Mouse (Mus musculus) MEL (cell line): ENCODE data around the gene Tjp1. TPM values are rescaled to one million over a fixed set of nuclear protein-coding genes. Genes with fewer than 3 reads are reported as not detected.

Experiments
- DNase-seq: peaks from one replicate; pipeline ENCODE4 v3.0.0; 2011; ENCODE audit warnings: low read depth, low spot score
- H3K27ac ChIP-seq: 2 replicates; pipeline ENCODE4 v1.5.1; 2012; ENCODE audit warnings: low read depth, mild to moderate bottlenecking, control low read depth, low read length, moderate library complexity; ENCODE audit not compliant: control insufficient read depth
- H3K27me3 ChIP-seq, 2 experiments: fragments of 150-350 bp in 1 of 2; sonication (generic) in 1 of 2; 2 replicates each; pipeline ENCODE4 v1.6.1; 2012; ENCODE audit warnings: low read length in 2 of 2, mild to moderate bottlenecking in 2 of 2, improper control_type of control experiment in 1 of 2, moderate library complexity in 1 of 2; ENCODE audit not compliant: insufficient read depth in 2 of 2, control insufficient read depth in 1 of 2
- H3K36me3 ChIP-seq, 2 experiments: 2 replicates each; pipeline ENCODE4 v1.6.1; 2012 to 2014; ENCODE audit warnings: low read length in 2 of 2, improper control_type of control experiment in 1 of 2, inconsistent platforms in 1 of 2, mild to moderate bottlenecking in 1 of 2; ENCODE audit not compliant: insufficient read depth in 2 of 2, control insufficient read depth in 1 of 2
- H3K4me1 ChIP-seq, 2 experiments: fragments of 150-350 bp in 1 of 2; sonication (generic) in 1 of 2; 2 replicates each; pipeline ENCODE4 v1.6.1; 2012; ENCODE audit warnings: low read length in 2 of 2, improper control_type of control experiment in 1 of 2, mild to moderate bottlenecking in 1 of 2; ENCODE audit not compliant: insufficient read depth in 2 of 2, control insufficient read depth in 1 of 2
- H3K4me3 ChIP-seq, 2 experiments: fragments of 150-350 bp in 1 of 2; sonication (generic) in 1 of 2; 2 replicates each; pipeline ENCODE4 v1.5.1; 2012; ENCODE audit warnings: low read depth in 2 of 2, low read length in 2 of 2, mild to moderate bottlenecking in 2 of 2, moderate library complexity in 2 of 2, control low read depth in 1 of 2, improper control_type of control experiment in 1 of 2; ENCODE audit not compliant: control insufficient read depth in 1 of 2, insufficient read depth in 1 of 2
- H3K79me2 ChIP-seq: 2 replicates; pipeline ENCODE4 v1.6.1; 2012; ENCODE audit warnings: mild to moderate bottlenecking, low read length, moderate library complexity; ENCODE audit not compliant: control insufficient read depth, poor library complexity, insufficient read depth
- H3K9ac ChIP-seq: 2 replicates; pipeline ENCODE4 v1.6.1; 2012; ENCODE audit warnings: low read depth, mild to moderate bottlenecking, control low read depth, low read length, moderate library complexity; ENCODE audit not compliant: control insufficient read depth, poor library complexity, severe bottlenecking
- H3K9me3 ChIP-seq: fragments of 150-350 bp; sonication (generic); replicated peaks from 2 replicates; pipeline ENCODE4 v1.6.1; 2012; ENCODE audit warnings: mild to moderate bottlenecking, low read length, improper control_type of control experiment, moderate library complexity; ENCODE audit not compliant: insufficient read depth
- BHLHE40 ChIP-seq: IDR thresholded peaks from 2 replicates; pipeline ENCODE4 v1.6.1; 2012; ENCODE audit warnings: low read depth, mild to moderate bottlenecking, inconsistent platforms, low read length, improper control_type of control experiment, borderline replicate concordance
- CHD1 ChIP-seq: IDR thresholded peaks from 2 replicates; pipeline ENCODE4 v1.6.1; 2012; ENCODE audit warnings: low read depth, mild to moderate bottlenecking, inconsistent platforms, low read length, improper control_type of control experiment
- CHD2 ChIP-seq: IDR thresholded peaks from 2 replicates; pipeline ENCODE4 v1.6.1; 2011; ENCODE audit warnings: low read length, improper control_type of control experiment
- CTCF ChIP-seq, 3 experiments: IDR thresholded peaks in 2 of 3; conservative IDR thresholded peaks in 1 of 3; 2 replicates each; pipeline ENCODE4 v1.5.1; 2011 to 2012; ENCODE audit warnings: low read length in 3 of 3, low read depth in 2 of 3, mild to moderate bottlenecking in 2 of 3, improper control_type of control experiment in 1 of 3, inconsistent platforms in 1 of 3, mixed read lengths in 1 of 3, moderate library complexity in 1 of 3; ENCODE audit not compliant: control insufficient read depth in 1 of 3, insufficient read depth in 1 of 3, poor library complexity in 1 of 3, severe bottlenecking in 1 of 3
- E2F4 ChIP-seq: IDR thresholded peaks from 2 replicates; pipeline ENCODE4 v1.6.1; 2011; ENCODE audit warnings: low read depth, low read length, improper control_type of control experiment, borderline replicate concordance
- ELF1 ChIP-seq: IDR thresholded peaks from 2 replicates; pipeline ENCODE4 v1.6.1; 2014; ENCODE audit warnings: low read depth, mild to moderate bottlenecking, inconsistent platforms, low read length, improper control_type of control experiment, moderate library complexity
- ETS1 ChIP-seq: IDR thresholded peaks from 2 replicates; pipeline ENCODE4 v1.6.1; 2012; ENCODE audit warnings: low read depth, mild to moderate bottlenecking, inconsistent platforms, low read length, improper control_type of control experiment, moderate library complexity
- GABPA ChIP-seq: IDR thresholded peaks from 2 replicates; pipeline ENCODE4 v1.6.1; 2012; ENCODE audit warnings: low read depth, mild to moderate bottlenecking, inconsistent platforms, low read length, improper control_type of control experiment, moderate library complexity
- GATA1 ChIP-seq: IDR thresholded peaks from 2 replicates; pipeline ENCODE4 v1.6.1; 2011; ENCODE audit warnings: low read depth, low read length, improper control_type of control experiment
- KAT2A ChIP-seq: conservative IDR thresholded peaks from 2 replicates; pipeline ENCODE4 v1.6.1; 2012; ENCODE audit warnings: low read depth, low read length, improper control_type of control experiment, inconsistent platforms
- MAX ChIP-seq: IDR thresholded peaks from 2 replicates; pipeline ENCODE4 v1.6.1; 2011; ENCODE audit warnings: low read length, improper control_type of control experiment
- MAZ ChIP-seq: IDR thresholded peaks from 2 replicates; pipeline ENCODE4 v1.6.1; 2012; ENCODE audit warnings: low read depth, mild to moderate bottlenecking, inconsistent platforms, low read length, improper control_type of control experiment
- MEF2A ChIP-seq: IDR thresholded peaks from 2 replicates; pipeline ENCODE4 v1.6.1; 2014; ENCODE audit warnings: low read depth, mild to moderate bottlenecking, inconsistent platforms, low read length, improper control_type of control experiment; ENCODE audit not compliant: poor library complexity, insufficient replicate concordance, severe bottlenecking; ENCODE audit errors: extremely low read depth
- MYB ChIP-seq: IDR thresholded peaks from 2 replicates; pipeline ENCODE4 v1.6.1; 2011; ENCODE audit warnings: mild to moderate bottlenecking, low read depth, low read length, improper control_type of control experiment
- MYC ChIP-seq: IDR thresholded peaks from 2 replicates; pipeline ENCODE4 v1.6.1; 2011; ENCODE audit warnings: low read depth, mild to moderate bottlenecking, low read length, improper control_type of control experiment, moderate library complexity
- NRF1 ChIP-seq: IDR thresholded peaks from 2 replicates; pipeline ENCODE4 v1.6.1; 2014; ENCODE audit warnings: low read depth, mild to moderate bottlenecking, inconsistent platforms, low read length, improper control_type of control experiment, moderate library complexity; ENCODE audit not compliant: poor library complexity, insufficient read depth, severe bottlenecking
- POLR2AphosphoS2 ChIP-seq: IDR thresholded peaks from 2 replicates; pipeline ENCODE4 v1.6.1; 2011; ENCODE audit warnings: low read length, improper control_type of control experiment
- POLR2AphosphoS5 ChIP-seq: IDR thresholded peaks from 2 replicates; pipeline ENCODE4 v1.6.1; 2012; ENCODE audit warnings: low read depth, borderline replicate concordance, mild to moderate bottlenecking, inconsistent platforms, low read length, moderate library complexity, mixed read lengths
- RAD21 ChIP-seq: IDR thresholded peaks from 2 replicates; pipeline ENCODE4 v1.6.1; 2011; ENCODE audit warnings: mild to moderate bottlenecking, low read depth, low read length, improper control_type of control experiment
- RCOR1 ChIP-seq: IDR thresholded peaks from 2 replicates; pipeline ENCODE4 v1.6.1; 2012; ENCODE audit warnings: low read depth, mild to moderate bottlenecking, inconsistent platforms, low read length, improper control_type of control experiment
- TAL1 ChIP-seq: IDR thresholded peaks from 2 replicates; pipeline ENCODE4 v1.6.1; 2012; ENCODE audit warnings: mild to moderate bottlenecking, inconsistent platforms, low read length, moderate library complexity, mixed read lengths
- TBP ChIP-seq: IDR thresholded peaks from 2 replicates; pipeline ENCODE4 v1.8.0; 2011; ENCODE audit warnings: low read depth, low read length, improper control_type of control experiment
- TCF12 ChIP-seq: IDR thresholded peaks from 2 replicates; pipeline ENCODE4 v1.6.1; 2014; ENCODE audit warnings: low read depth, mild to moderate bottlenecking, inconsistent platforms, low read length, improper control_type of control experiment, moderate library complexity
- UBTF ChIP-seq: IDR thresholded peaks from 2 replicates; pipeline ENCODE4 v1.6.1; 2012; ENCODE audit warnings: low read depth, mild to moderate bottlenecking, inconsistent platforms, low read length, improper control_type of control experiment, moderate library complexity, borderline replicate concordance; ENCODE audit not compliant: insufficient read depth
- ZC3H11A ChIP-seq: IDR thresholded peaks from 2 replicates; pipeline ENCODE4 v1.6.1; 2012; ENCODE audit warnings: low read depth, mild to moderate bottlenecking, inconsistent platforms, low read length, improper control_type of control experiment
- ZKSCAN1 ChIP-seq: IDR thresholded peaks from 2 replicates; pipeline ENCODE4 v1.6.1; 2012; ENCODE audit warnings: low read depth, mild to moderate bottlenecking, inconsistent platforms, low read length, improper control_type of control experiment, moderate library complexity
- ZMIZ1 ChIP-seq: IDR thresholded peaks from 2 replicates; pipeline ENCODE4 v1.6.1; 2012; ENCODE audit warnings: low read depth, mild to moderate bottlenecking, inconsistent platforms, low read length, improper control_type of control experiment, moderate library complexity
- ZNF384 ChIP-seq: IDR thresholded peaks from 2 replicates; pipeline ENCODE4 v1.6.1; 2012; ENCODE audit warnings: low read depth, mild to moderate bottlenecking, inconsistent platforms, low read length, improper control_type of control experiment
- polyA plus RNA-seq, 2 experiments: library from polyadenylated mRNA; stranded (reverse) in 1 of 2; unstranded in 1 of 2; fragments of >175 nt in 1 of 2; fragments of >200 nt in 1 of 2; gene quantifications; 2 replicates each; pipeline versions ENCODE4 v1.2.1 to v1.2.4; 2012; ENCODE audit warnings: low replicate concordance in 2 of 2, low read depth in 1 of 2; ENCODE audit not compliant: insufficient read length in 2 of 2, insufficient read depth in 1 of 2, missing spikeins in 1 of 2
- total RNA-seq: library from RNA; depleted of rRNA; stranded (reverse); fragments of 300-350 nt; gene quantifications from 2 replicates; pipeline ENCODE4 v1.2.3, GENCODE M21; 2012

Gene Tjp1
- total and polyA plus RNA-seq, 3 experiments = 0.01 TPM; not detected in 2

DNA sequence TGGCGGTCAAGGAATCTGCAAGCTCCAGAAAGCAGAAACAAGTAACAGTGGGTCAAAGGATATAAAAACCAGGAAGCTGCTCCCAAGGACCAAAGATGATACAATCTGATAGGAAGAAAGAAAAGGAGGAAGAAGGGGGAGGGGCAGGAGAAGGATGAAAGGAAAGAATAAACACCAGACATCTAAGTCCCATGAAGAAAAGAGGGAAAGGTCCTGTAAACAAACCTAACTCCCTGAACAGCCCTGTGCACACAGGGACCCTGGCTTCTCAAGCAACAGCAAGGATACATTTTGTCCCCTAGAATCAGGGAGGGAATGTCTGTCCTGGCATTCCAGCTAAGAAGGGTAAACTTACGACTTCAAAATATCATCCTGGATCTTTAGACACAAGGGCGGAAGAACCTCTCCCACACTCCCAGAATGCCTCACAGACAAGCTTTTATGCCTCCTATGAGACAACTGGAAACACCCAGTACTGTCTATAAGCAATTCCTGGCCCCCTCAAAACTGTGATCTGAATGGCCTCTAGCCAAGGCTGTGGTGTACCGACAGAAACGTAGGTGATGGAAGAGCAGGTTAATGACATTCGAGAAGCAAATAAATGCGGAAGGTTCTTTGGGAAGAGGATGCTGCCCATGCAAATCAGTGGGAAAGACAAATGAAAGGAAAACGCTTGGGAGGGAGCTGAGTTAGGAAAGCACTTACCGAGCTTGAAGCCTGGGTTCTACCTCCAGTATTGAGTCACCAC lies 148.6 kb downstream of the Tjp1 start:
- Histone ChIP-seq H3K36me3 (no peaks in the 10 kb centered on the region), H3K4me3 (no peak overlapping the region), H3K79me2 (no peaks in the 10 kb centered on the region), H3K9me3 (no peaks in the 10 kb centered on the region), H3K27me3 (no peaks in the 10 kb centered on the region), H3K4me1 (no peaks in the 10 kb centered on the region), H3K9ac (no peak overlapping the region), H3K27ac (no peak overlapping the region)
- no peak for DNase-seq
- TF ChIP-seq CTCF (IDR thresholded peaks at IDR 0.05 in 2 of 3, conservative IDR thresholded peaks at IDR 0.05 in 1 of 3; ENCODE audit: control insufficient read depth in 1 of 3, insufficient read depth in 1 of 3, low read depth in 2 of 3, low read length in 3 of 3, poor library complexity in 1 of 3, severe bottlenecking in 1 of 3) (no peak), POLR2AphosphoS5 (no peak), ZKSCAN1 (no peak), MAX (no peak), TBP (no peak), RAD21 (no peak), ELF1 (no peak), ZNF384 (no peak), CHD2 (no peak), TAL1 (no peak), UBTF (no peak), POLR2AphosphoS2 (no peak), BHLHE40 (no peak), RCOR1 (no peak), MYC (no peak), ETS1 (no peak), TCF12 (no peak), MEF2A (no peak)

DNA sequence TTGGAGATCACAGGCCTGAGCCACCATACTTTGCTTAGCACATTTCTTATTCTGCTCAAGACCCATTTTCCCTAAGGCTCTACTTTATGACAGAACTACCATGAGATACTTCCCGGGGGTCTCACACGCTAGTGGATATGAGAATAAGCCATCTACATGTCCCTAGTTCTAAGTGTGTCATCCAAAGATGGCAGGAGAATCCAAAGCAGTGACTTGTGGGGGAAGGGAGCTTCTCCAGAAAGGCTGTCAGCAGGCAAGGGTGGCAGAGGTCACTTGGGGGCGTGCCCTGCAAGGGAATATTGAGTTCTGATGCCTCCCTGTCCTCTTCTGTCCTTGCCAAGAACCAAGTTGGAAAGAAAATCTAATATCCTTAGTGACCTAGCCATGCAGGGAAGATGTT lies 150.1 kb downstream of the Tjp1 start:
- Histone ChIP-seq H3K79me2 (no peaks in the 10 kb centered on the region), H3K9ac (no peak overlapping the region), H3K27ac (no peak overlapping the region), H3K4me1 (no peaks in the 10 kb centered on the region), H3K36me3 (0 out of 4 replicates have a peak, but pooled peaks cover 0 to 2% of the 10 kb centered on the region in 2 experiments), H3K27me3 (no peaks in the 10 kb centered on the region), H3K9me3 (no peaks in the 10 kb centered on the region), H3K4me3 (no peak overlapping the region)
- no peak for DNase-seq
- TF ChIP-seq CHD1 = no peak
- no peak for TF ChIP-seq BHLHE40
- TF ChIP-seq ZNF384 = no peak
- TF ChIP-seq GATA1 = no peak
- TF ChIP-seq ETS1 = no peak
- no peak for TF ChIP-seq ZC3H11A
- TF ChIP-seq ELF1 = no peak
- TF ChIP-seq NRF1 = no peak
- no peak for TF ChIP-seq GABPA
- no peak for TF ChIP-seq MYB
- no peak for TF ChIP-seq MAZ
- TF ChIP-seq RCOR1 = no peak
- no peak for TF ChIP-seq ZMIZ1
- TF ChIP-seq POLR2AphosphoS2 = no peak
- TF ChIP-seq KAT2A = no peak
- no peak for TF ChIP-seq E2F4
- no peak for TF ChIP-seq POLR2AphosphoS5
